Mouse (Mus musculus) right cerebral cortex, adult 2 months (tissue): ENCODE measurements at regions not wholly inside any gene's neighbourhood (a gene's known extent, or its start where the extent isn't known, plus 50 kb on each side); places are given as distances from the start of the nearest gene placed in this dataset.

Source experiments
- DNase-seq, 2 experiments: peaks; one replicate each; pipeline ENCODE4 v3.0.0; 2021 to 2022; ENCODE audit warnings: low spot score in 2 of 2

DNA sequence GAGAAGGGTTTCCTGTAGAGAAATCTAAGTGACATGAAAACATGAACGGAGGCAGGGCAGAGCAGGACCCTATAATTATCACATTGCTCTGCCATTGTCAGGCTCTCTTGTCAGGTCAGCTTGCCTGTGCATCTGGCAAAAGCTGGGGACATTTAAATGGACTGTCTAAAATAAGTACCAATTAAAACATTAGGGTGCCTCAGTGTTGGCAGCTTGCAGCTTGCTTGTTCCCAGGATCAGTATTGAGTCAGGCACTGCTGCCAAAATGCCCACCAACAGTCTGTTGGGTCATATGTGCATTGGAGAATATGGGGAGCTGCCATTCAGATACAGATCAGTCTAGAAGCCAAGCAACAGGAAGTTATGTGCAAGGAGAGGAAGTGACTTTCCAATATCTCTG, 349.5 kb upstream of the B3gat1 start:
- no peak for DNase-seq

DNA sequence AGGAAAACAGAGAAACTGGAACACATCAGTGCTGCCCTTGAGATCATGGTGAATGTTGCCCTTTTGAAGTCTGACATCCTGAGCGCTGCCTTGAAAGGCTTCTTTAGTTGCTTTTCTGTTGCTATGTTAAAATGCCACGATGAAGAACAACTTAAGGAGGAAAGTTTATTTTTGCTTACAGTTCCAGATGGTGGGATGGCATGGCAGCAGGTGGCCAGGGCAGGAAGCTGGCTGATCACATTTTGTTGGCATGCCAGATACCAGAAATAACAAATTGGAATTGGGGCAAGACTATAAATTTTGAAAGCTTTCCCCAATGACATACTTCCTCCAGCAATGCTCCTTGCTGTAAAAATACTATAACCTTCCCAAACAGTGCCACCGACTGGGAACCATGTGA, 334.9 kb upstream of the B3gat1 start:
- DNase-seq: peak; percentile 24 to 39

DNA sequence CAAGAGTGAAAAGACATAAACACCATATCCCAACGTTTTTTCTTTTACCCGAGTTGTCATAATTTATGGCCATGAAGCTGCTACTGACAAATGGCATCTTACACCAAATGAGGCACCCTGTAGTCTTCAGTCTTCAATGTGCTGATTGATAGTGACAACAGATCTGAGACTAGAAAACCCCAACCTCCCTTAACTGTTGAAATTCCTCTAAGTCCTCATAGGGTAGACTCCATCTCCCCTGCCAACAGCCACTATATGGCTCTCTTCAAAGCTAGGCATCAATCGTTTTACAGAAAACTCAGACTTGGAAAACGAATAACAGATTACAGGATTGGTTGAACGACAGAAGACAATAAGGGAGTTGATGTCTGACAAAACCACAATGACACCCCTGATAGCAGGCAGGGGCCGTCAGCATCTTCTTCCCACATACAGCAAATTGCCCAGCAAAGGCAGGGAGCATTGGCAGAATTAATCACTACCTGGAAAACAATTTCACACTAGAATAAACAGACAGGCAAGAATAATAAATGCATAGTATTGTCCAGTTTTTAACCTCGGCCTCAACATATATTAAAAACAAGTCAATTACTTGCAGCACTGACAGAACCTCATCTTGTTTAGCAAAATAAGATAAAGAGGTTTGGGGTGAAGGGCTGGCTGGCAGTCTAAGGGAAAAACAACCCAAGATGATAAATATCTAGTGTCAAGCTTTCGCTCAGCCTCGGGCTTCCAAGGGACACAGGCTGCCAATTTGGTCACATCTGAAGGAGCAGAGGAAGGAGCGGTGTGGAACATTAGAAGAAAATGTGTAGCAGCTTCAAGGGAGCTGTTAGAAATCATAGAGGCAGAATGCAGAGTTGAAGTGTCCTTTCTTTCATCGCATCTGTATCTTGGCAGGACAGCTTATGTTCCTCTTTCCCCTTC, 310.4 kb upstream of the B3gat1 start:
- DNase-seq: no peak

DNA sequence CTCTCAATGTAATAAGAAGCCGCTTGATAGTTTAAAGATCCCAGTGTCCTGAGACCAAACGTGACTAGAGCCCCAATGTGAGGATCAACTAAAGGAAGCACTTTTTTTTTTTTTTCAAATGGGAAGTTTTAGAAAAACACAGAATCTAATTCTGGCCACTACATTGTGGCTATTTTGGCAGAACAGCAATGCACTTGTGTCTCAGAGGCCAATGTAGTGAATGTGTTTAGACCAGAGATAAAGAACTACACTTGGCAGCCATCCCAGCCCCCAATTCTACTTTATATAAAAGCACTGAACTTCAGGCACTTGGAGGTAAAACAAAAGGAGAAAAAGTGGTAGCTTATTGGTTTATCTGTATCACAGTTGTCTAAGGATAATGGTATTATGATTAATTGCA, 298.0 kb upstream of the B3gat1 start:
- DNase-seq: peak; percentile 8 to 10

DNA sequence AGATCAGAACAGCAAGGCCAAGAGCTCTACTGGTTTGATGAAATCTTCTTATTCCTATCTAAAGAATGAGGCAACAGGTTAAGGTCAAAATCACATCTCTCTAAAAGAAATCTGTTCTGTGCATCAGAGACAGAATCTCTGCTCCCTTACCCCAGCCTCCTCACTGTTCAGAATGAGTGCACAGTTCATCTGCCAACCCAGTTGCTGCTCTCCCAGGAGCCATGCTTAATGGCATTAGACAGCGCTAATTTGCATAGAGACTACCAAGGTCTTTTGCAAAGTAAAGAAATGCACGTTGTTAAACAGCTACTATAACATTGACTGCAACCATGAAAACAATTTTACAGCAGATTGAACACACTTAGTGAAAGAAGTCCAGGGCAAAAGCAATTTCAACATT, 296.3 kb upstream of the B3gat1 start:
- no peak for DNase-seq

DNA sequence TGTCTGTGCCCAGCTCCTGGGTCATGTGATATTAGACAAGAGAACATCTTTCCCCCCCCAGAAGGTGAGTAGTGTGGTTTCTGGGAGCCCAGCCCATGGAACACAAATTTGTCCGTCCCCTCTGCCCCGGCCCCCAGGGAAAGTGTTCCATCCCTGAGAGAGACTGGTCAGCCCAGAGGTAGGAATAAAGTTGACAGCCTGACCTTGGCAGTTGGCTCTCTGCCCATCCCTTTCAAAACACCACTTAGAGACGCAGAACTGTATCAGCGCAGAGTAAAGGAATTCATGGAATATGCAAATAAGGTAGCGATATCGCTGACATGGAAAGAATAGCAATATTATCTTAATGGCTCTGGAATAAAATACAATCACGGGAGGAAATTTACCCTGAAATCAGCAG, 279.6 kb upstream of the B3gat1 start:
- DNase-seq: no peak

DNA sequence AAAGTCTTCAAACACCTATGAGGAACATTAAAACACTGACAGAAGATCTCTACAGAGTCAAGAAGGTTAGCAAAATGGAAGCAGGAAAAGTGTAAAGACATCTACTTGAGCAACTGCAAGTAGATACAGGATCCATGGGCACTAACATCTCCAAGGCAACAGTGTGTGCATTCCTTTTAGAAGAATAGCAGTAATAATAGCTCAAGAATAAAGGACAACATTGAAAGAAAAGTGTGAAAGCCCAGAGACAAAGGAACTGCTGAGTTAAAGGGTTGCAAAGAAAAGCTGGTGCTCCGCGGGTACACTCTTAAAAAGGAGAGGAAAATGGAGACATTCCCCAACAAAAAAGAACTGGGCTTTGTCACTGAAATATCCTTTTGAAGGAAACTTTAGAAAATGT, 272.4 kb upstream of the B3gat1 start:
- DNase-seq: no peak

DNA sequence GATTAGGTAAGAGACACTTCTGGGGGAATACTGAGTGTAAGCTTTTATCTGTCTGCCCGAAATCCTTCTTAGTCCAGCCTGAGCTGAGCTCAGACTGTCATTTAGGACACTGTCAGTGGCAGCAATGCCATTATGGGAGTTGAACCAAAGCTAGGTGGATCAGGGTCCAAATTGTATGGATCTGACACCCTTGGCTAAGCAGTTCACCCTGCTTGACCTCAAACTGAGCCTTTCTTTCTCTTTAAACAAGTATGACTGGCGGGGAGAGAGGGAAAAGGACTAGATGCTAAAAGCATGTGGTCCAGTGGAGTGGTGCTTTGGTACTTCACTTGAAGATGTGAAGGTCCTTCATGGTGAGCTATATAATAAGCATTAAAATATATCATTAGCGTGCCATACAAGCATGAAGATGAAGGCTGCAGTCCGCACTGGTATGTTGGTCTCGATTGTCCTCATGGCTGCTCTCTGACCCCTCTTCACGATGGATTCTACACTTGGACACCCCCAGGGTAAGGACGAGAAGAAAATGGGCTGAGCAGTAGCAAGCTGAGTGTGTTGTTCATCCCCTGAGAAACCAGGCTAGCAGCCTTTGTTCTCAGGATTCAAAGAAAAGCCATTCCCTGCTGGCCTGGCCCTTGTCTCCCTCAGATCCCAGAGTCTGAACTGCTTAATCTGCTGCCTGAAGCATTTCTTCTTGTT, 262.7 kb upstream of the B3gat1 start:
- DNase-seq: no peak

DNA sequence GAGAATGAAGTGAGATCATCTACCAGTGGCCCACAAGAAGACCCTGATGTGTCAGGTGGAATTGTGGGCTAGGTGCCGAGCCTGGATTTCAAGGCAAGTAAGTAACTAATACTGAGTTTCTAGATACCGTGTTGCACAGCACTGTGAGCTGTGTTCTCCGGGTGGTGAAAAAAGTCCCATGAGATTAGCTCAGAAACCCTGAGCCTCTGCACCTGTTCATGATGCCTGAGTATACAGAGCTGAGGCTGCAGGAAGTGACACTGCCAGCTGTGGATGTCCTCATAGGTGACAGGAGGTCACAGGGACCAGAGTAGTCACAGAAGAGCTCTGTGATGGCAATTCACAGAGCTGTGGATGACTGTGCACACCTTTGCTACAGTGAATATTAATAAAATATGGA, 257.2 kb upstream of the B3gat1 start:
- DNase-seq: no peak

DNA sequence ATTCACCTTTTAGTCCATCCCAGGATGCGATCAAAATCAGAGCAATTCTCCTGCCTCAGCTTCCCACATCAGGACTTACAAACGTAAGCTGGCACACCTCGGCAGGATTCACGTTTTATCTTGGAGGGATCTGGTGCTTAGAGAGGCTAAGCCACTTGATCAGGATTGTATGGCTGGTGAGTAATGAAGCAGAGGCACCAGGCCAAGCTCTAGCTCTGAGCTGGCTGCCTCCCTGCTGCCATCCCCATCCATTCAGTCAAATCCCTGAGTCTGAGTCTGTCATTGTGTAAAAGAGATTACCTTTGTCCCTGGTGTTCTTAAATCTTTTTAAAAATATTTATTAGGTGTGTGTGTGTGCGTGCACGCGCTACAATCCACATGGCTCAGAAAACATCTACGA, 252.6 kb upstream of the B3gat1 start:
- DNase-seq: no peak

DNA sequence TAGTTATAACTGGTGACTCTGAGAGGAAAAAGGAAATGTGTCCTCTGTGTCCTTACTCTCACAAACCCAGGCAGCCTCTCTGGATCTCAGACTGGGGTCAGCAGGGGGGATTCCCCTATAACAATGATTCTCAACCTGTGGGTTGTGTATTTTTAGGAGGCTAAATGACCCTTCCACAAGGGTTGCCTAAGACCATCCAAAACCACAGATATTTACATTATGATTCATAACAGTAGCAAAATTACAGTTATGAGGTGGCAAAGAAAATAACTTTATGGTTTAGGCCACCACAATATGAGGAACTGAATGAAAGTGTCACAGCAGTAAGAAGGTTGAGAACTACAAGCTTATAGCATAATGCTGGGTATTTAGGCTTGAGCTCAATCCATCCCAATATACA, 251.6 kb upstream of the B3gat1 start:
- DNase-seq: no peak

DNA sequence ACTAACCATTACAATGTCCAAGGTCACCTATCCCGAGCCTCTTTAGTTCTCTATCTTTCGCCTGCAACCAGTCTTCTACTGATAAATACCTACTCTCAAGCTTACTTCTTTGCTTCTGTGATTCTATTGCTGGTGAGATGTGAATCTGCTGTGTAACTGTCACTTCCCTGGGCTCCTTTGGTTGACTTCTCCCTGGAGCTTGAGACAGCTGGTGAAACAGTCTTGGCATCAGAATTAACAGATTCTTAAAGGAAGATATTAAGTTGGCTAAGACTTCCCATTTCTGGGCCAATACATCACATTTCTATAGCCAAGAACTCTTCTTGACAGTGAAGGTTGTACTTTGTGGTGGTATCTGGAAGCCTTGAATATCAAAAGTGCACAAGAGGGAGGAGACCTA, 239.8 kb upstream of the B3gat1 start:
- no peak for DNase-seq

DNA sequence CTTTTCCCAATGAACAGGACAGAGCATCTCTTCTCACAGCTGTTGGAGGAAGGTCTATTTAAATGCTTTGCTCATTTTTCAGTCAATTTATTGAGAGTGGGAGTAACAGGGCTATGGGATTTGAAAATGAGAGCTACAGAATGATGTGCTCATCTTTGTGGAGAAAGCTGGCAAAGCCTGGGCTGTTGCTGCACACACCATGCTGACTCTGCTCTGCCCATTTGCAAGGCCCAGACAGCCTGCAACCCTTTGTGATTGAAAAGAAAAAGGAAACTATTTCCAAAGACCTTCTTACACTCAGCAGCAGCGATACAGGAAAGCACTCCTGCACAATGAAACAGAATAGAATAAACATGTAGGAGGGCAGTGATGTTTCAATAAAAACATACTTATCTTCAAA, 231.5 kb upstream of the B3gat1 start:
- peak; percentile 17 to 27 for DNase-seq

DNA sequence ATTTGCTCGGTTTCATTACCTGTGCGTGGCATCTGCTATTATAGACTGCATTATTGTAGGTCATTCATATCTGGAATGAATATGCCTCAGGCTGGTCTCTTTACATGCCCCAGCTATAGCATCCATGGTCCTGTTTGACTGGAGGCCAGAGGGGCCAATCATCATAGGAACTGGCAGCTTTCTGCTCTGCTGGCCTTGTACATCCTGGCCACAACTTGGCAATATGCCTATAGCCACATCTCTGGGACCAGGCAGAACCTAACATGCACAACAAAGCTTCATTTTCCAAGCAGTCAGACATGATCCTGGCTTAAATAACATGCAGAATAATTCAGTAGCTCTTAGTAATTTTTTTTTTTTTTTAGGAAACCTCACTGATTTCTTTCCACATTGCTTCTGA, 227.6 kb upstream of the B3gat1 start:
- no peak for DNase-seq

DNA sequence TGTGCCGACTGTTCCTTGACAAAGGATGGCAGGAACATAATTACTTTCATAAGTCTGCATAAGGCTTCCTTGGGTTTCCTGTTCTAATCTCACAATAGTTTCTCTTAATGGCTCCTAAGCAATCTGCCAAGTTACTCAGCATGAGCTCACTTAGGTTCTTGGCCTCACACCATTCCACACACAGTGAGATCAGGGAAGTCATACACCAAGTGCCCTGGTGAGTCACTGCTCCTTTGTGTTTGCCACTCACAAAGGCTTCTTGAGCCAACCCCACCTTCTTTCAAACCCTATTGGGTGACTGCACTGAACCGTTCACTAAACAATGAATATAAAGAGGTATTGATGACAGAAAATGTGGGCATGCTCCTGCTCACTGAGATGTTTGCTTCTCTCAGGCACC, 214.9 kb upstream of the B3gat1 start:
- no peak for DNase-seq

DNA sequence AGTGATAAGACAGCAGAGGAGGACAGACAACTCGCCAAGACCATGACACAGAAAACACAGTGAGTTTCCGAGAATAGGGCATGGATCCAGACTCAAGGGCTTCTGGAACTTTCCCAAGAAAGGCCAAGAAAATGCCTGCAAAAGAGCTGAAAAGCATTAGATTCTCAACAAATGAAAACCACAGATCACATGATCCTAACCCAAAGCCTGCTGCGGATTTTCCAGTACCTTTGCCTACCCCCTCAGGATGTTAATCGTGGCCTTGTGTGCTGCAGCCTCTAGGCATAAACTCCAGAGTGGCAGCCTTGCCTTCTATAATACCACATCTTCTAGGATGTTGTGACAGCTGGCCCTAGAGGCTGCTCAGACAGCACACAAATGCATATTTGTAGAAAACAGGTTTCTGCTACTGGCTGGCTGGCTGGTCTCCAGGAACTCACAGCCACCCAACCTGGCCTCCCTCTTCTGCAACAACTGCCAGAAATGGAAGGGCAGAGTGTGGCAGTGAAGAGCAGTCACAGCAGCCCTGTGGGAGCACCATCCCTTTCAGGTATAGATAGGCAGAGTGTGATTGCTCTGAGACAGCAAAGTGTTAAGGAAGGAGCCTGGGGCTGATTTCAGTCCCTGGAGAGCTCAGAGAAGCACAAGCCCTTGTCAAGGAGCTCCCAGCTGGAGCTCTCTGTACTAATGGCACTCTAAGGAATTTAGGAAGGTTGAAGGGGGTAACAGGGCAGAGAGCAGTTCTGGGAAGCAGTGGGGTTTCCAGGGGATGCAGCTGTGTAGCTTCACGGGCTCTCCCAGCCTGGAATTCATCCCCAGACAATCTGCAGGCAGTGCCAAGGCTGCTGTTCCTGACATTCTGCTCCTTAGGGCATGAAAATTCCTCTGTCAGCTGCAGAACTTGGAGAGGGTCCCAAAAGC, 213.7 kb upstream of the B3gat1 start:
- DNase-seq: peak; percentile 14 to 19

DNA sequence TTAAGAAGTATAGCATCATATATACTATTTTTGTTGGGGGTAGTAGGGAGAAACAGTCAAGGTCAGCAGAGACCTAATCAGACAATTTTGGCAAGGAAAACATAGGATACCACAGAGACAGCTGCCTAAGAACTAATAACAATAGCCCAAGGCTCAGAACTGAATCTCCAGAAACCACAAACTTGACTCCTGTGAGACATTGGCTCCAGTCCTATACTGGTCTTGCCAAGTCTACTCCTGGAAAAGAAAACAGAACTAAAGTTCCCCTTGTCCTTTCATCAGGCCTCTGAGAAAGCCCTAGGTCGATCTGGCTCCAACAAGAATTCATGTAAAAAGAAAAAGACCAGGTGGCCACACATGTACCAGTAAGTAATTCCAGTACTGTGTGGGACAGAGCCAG, 209.4 kb upstream of the B3gat1 start:
- DNase-seq: no peak

DNA sequence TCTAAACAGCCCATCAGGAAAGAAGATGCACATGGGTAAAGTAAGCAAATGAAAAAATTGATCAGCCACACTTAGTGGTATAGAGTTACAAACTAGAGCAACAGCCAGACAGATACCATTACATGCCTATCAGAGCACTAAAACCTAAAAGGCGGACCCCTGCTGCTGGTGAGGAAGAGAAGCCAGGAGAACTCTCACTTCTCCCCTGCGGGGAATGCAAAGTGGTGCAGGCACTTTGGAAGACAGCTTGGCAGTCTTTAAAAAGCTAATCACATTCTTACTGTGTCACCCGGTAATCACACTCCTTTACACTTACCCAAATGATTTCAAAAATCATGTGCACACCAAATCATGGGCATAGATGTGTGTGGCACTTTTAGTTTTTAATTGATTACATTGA, 204.8 kb upstream of the B3gat1 start:
- DNase-seq: no peak

DNA sequence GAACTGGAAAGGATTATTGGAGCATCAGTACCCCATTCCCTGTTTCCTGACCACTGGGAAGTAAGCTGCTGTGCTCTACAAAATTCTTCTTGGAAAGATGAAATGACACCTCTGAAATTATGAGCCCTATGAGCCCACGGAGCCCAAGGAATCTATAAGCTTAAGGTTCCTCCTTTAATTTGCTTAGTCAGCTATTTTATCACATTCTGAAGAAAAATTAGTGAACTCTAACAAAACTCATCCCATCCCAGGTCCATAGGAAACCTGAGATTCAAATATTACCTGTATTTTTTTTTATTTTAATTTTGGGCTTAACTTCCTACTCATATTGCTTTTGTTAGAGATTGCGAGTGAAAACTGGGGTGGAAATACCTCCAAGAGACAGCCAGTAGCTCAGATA, 194.5 kb upstream of the B3gat1 start:
- no peak for DNase-seq

DNA sequence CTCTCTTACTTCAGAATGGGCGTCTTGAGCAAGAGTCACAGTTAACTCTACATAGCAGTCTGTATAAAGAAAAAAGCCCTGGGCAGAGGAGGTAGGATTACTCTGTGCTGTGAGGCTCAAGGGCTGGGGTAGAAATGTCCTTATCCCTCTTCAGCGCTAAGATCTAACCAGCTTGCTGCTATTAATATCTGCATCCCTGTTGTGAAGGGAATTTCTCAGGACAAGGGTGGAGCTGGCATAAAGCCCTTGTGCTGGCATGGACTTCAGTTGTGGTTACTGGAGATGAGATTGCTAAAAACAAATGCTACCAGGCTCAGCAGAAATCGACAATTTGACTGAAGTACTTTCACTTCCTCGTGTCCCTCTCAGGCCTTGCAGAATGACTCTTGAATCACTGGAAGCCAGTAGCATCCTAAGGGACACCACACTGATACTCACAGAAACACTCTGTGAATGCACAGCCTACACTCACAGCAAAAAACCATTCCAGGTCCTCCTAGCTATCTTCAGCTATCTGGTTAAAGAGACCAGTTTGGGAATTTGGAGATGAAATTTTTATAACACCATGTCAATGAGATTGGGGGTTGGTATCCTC, 185.1 kb upstream of the B3gat1 start:
- peak; percentile 14 to 27 for DNase-seq

DNA sequence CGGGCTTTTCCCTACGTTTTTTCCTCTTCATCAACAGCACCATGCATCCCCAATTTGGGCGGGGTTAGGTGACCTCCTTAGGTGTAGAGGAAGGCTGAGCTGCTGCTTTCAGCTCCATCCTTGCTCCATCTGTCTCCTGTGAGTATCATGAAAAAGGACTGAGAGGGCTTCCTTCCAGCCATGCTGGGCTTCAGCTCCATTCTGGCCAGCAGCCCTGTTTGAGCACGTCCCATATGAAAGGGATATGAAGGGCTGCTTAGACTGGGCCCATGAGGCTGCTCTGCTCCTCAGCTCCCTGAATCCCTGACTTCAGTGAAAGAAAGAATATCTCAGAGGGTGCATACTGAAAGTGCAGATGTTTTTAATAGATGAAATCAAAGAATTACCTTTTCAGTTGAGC, 184.4 kb upstream of the B3gat1 start:
- DNase-seq: peak; percentile 11 to 15

DNA sequence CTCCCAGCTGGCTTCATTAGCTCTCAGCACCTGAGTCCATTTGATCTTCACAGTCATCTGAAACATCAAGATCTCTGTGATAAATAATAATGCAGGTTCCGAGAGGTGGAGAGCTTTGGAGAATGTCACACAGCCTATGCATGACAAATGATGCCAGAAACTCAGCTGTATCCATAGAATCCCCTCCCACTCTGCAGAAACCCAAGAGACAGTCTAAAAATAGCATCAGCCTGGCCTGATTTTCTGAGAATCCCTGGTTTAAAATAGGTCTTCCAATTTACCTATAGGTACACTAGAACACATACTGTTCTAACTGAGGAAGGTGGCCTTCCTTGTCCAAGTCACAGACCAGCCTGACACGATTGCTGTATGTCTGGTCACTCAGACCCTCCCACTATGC, 184.0 kb upstream of the B3gat1 start:
- DNase-seq: peak; percentile 26 to 45
